Mouse (Mus musculus) bone marrow, adult 2 months (tissue): ENCODE measurements around the gene Dnajc24. TPM values are rescaled to one million over a fixed set of nuclear protein-coding genes. Genes with fewer than 3 reads are reported as not detected.

ENCODE experiments used
- H3K27ac ChIP-seq: fragments of 200-500 bp; 2 replicates; pipeline ENCODE4 v1.5.1; 2012; ENCODE audit warnings: low read depth, mild to moderate bottlenecking, control low read depth, inconsistent platforms, low read length; ENCODE audit not compliant: control insufficient read depth, poor library complexity, insufficient read depth
- H3K4me1 ChIP-seq: fragments of 200-500 bp; 2 replicates; pipeline ENCODE4 v1.6.1; 2011; ENCODE audit warnings: low read length; ENCODE audit not compliant: control insufficient read depth, insufficient read depth
- H3K4me3 ChIP-seq: fragments of 200-500 bp; replicated peaks from 2 replicates; pipeline ENCODE3; 2011; ENCODE audit warnings: mild to moderate bottlenecking, low read depth, low read length, control low read depth; ENCODE audit not compliant: control insufficient read depth
- CTCF ChIP-seq: fragments of 200-500 bp; IDR thresholded peaks from 2 replicates; pipeline ENCODE4 v1.5.1; 2011; ENCODE audit warnings: low read length, control low read depth; ENCODE audit not compliant: control insufficient read depth, insufficient read depth
- POLR2A ChIP-seq: fragments of 200-500 bp; IDR thresholded peaks from 2 replicates; pipeline ENCODE4 v1.6.1; 2011; ENCODE audit warnings: low read depth, mild to moderate bottlenecking, control low read depth, low read length, borderline replicate concordance; ENCODE audit not compliant: control insufficient read depth
- WGBS: fragments of 180-500 bp; shearing (Covaris S2); methylation state at CpG from one replicate; pipeline ENCODE4 v1.1.7; 2018; 5-methylcytosine and 5-hydroxymethylcytosine counted together
- polyA plus RNA-seq: library from polyadenylated mRNA; stranded (reverse); fragments of >200 nt; gene quantifications from 2 replicates; pipeline ENCODE4 v1.2.4, GENCODE M21; 2011; ENCODE audit warnings: low replicate concordance; ENCODE audit not compliant: missing spikeins, insufficient read depth, insufficient read length

The Dnajc24 gene
- polyA plus RNA-seq, 1 experiment: 13.9 TPM

GRCm38 (mm10) chr2:105985206-105985605 lies 18.1 kb downstream of the Dnajc24 start:
- WGBS: 82% methylated on average over 7 of the region's 7 CpGs
- Histone ChIP-seq H3K4me1 (no peaks in the 10 kb centered on the region; the same call in 1 of the 2 replicates), H3K4me3 (no peak overlapping the region), H3K27ac (no peak overlapping the region)
- TF ChIP-seq CTCF: no peak
- TF ChIP-seq POLR2A: no peak

DNA sequence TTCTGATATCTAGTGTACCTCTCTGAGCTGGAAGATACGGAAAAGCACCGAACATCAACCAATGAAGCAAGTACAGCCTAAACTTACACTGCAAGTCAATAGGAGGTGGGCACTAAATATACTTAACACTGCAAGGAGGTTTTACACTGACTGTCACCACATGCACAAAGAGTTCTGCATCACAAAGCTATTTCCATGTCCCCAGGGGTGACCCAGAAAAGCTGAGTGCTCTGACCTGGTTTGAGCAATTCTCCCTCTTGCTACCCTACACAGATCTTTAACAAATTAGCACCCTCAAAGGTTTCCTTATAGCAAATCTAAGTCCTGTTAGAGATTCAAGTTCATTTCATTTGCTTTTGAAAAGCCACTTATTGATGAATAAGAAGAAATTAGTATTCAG lies 25.3 kb downstream of the Dnajc24 start:
- TF ChIP-seq CTCF: no peak
- TF ChIP-seq POLR2A: no peak
- Histone ChIP-seq H3K27ac (no peak overlapping the region), H3K4me1 (no peaks in the 10 kb centered on the region; the same call in 1 of the 2 replicates), H3K4me3 (no peak overlapping the region)
- 96% methylated on average over 2 of the region's 2 CpGs for WGBS

DNA sequence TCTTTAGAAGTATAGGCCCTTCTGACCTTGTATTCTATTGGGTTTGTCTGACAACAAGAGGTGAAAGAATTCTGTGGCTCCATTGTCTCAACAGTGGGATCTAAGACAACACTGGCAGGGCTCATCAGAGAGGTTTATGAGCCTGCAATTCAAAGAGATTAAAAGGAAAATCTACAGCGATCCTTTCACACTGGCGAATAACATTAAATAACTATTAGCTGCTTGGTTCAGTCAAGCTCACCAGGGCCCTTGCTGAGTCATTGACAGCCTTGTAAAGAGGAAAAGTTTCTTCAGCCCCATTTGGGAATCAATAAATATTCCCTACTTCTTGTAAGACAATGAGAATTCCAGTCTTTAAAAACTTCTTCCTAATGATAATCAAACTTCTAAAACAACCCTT lies 29.4 kb downstream of the Dnajc24 start:
- WGBS: 81% methylated on average over 2 of the region's 2 CpGs
- no peaks in the 10 kb centered on the region for H3K4me1 ChIP-seq
- no peak overlapping the region for H3K4me3 ChIP-seq
- H3K27ac ChIP-seq: no peak overlapping the region
- no peak for TF ChIP-seq CTCF
- TF ChIP-seq POLR2A: no peak

DNA sequence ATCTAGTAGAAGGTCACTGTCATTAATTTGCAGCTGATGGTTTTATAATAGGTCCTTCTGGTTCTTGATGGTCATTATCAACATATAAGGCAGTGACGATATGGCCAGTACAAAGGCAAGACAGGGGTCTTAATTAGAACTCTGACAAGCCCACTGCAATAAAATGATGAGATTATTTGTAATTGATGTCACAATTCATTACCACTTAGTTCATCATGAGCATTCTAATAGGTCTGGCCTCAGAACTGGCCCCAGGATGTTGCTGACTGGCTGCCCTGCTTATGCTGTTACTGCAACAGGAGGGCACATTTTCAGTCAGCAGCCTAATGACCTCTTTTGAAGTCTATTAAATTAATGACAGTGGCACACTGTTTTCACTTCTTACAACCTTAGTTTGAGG lies 39.9 kb downstream of the Dnajc24 start:
- no peaks in the 10 kb centered on the region for H3K4me1 ChIP-seq
- no peak overlapping the region for H3K4me3 ChIP-seq
- TF ChIP-seq POLR2A (no peak), CTCF (no peak)
- H3K27ac ChIP-seq: no peak overlapping the region
- 84% methylated on average over 1 of the region's 1 CpGs for WGBS

DNA sequence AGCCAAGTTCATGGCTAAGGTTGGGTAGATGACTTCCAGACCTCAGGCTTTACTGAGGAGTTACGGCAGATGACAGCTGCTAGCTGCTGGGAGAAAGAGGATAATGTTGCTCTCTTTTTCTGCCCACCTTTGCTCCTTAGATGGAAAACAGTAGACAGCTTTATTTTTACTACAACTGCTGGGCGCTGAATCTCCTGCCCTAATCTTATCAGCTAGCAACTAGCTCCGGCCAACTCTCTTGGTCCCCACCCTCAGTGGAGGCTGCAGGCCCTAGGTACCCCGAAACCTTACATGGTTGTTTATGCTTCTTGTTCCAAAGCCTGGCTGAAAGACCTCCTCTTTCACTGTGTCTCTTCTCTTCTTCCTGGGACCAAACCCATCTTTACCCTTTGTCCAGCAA lies 49.5 kb downstream of the Dnajc24 start:
- WGBS: 74% methylated on average over 4 of the region's 4 CpGs
- TF ChIP-seq CTCF (no peak), POLR2A (no peak)
- H3K27ac ChIP-seq: no peak overlapping the region
- H3K4me1 ChIP-seq: no peaks in the 10 kb centered on the region
- no peak overlapping the region for H3K4me3 ChIP-seq

DNA sequence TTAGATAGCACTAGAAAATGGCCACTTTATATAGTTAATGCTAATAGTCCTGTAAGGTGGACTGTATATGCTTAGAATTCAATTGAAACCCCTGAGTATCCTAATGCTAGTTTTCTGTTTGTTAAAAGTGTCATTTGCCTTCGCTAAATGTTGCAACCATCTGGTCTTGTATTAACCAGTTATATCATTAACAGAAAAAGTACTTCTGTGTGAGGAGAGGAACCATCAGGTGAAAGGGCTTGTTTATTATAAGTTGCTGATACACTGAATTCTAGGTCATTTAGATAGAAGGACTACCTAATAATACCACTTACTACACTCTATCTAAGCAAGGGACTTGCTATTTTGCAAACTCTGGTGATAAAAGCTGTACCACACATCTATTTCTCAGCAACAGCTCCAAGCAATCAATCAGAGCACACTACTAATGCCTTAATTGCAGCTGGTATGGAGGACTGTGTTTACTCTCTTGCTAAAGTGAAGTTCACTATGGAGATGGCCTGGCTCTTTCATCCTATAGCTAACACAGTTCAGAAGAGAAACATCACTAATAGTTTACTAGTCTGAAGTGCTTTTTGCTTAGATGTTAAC lies 51.9 kb downstream of the Dnajc24 start:
- no peaks in the 10 kb centered on the region for H3K4me1 ChIP-seq
- TF ChIP-seq POLR2A: no peak
- no peak for TF ChIP-seq CTCF
- no peak overlapping the region for H3K27ac ChIP-seq
- H3K4me3 ChIP-seq: no peak overlapping the region
- WGBS: 88% methylated on average over 1 of the region's 1 CpGs

- no peaks in the 10 kb centered on the region for H3K4me1 ChIP-seq
- H3K27ac ChIP-seq: no peak overlapping the region
- WGBS: 93% methylated on average over 2 of the region's 2 CpGs
- H3K4me3 ChIP-seq: no peak overlapping the region
- no peak for TF ChIP-seq POLR2A
- TF ChIP-seq CTCF: no peak
These were observed 53.2 kb downstream of the Dnajc24 start for GRCm38 (mm10) chr2:105950131-105950530.

- 86% methylated on average over 5 of the region's 5 CpGs for WGBS
- Histone ChIP-seq H3K27ac (no peak overlapping the region), H3K4me1 (no peaks in the 10 kb centered on the region), H3K4me3 (no peak overlapping the region)
- TF ChIP-seq CTCF (no peak), POLR2A (no peak)
These were observed 85.6 kb downstream of the Dnajc24 start for GRCm38 (mm10) chr2:105917623-105918346.

Other genes with a start within 250 kb of the Dnajc24 start
- 3.0 and 6.3 TPM in 2 replicates for gene Elp4, start 99.0 kb downstream of the Dnajc24 start, polyA plus RNA-seq
- gene Immp1l, start 98.9 kb downstream of the Dnajc24 start, polyA plus RNA-seq: 16.1 and 17.6 TPM in 2 replicates